Mouse (Mus musculus): Measurements from ENCODE around the gene Slc25a43. TPM values are rescaled to one million over a fixed set of nuclear protein-coding genes. Genes with fewer than 3 reads are reported as not detected.

The Slc25a43 gene
- total RNA-seq, 1 experiment from 2014 or later = not detected

GRCm38 (mm10) chrX:36819575-36819974 is 76.1 kb downstream of the Slc25a43 start:
- no peak for ATAC-seq (replicated peaks; ENCODE audit: low read depth, poor library complexity, severe bottlenecking)

- peak; percentile 80 for ATAC-seq (replicated peaks; ENCODE audit: low read depth, poor library complexity, severe bottlenecking)
Measured at GRCm38 (mm10) chrX:36820201-36820600, 76.7 kb downstream of the Slc25a43 start.

- ATAC-seq (replicated peaks; ENCODE audit: low read depth, poor library complexity, severe bottlenecking) = no peak
Measured at GRCm38 (mm10) chrX:36823932-36824711, 80.7 kb downstream of the Slc25a43 start.

GRCm38 (mm10) chrX:36825032-36825431 is 81.6 kb downstream of the Slc25a43 start:
- no peak for ATAC-seq (replicated peaks; ENCODE audit: low read depth, poor library complexity, severe bottlenecking)

Other genes with a start within 250 kb of the Slc25a43 start
- 72.3 and 76.6 TPM in 2 replicates for gene Pgrmc1, start 145.5 kb upstream of the Slc25a43 start, total RNA-seq (2017)
- 8.1 and 11.8 TPM in 2 replicates for gene Akap17b, start 98.3 kb upstream of the Slc25a43 start, total RNA-seq (2017)
- 896 and 911 TPM in 2 replicates for gene Slc25a5, start 52.0 kb downstream of the Slc25a43 start, total RNA-seq (2017)
- 13.8 and 19.4 TPM in 2 replicates for gene Ube2a, start 130.2 kb downstream of the Slc25a43 start, total RNA-seq (2017)
- 55.6 TPM in 2 replicates for gene C330007P06Rik, start 130.5 kb downstream of the Slc25a43 start, total RNA-seq (2017)
- gene Nkrf, start 159.2 kb downstream of the Slc25a43 start, total RNA-seq (2017) = 18.5 and 20.6 TPM in 2 replicates
- 66.4 and 77.8 TPM in 2 replicates for gene Sept6, start 248.1 kb downstream of the Slc25a43 start, total RNA-seq (2017)

Data from common myeloid progenitor, adult 5-6 weeks (primary cell).